Mouse (Mus musculus): ENCODE measurements around the gene Klhl42. TPM values are rescaled to one million over a fixed set of nuclear protein-coding genes. Genes with fewer than 3 reads are reported as not detected.

The Klhl42 gene
- polyA plus RNA-seq, 1 experiment = 14.3 TPM

DNA sequence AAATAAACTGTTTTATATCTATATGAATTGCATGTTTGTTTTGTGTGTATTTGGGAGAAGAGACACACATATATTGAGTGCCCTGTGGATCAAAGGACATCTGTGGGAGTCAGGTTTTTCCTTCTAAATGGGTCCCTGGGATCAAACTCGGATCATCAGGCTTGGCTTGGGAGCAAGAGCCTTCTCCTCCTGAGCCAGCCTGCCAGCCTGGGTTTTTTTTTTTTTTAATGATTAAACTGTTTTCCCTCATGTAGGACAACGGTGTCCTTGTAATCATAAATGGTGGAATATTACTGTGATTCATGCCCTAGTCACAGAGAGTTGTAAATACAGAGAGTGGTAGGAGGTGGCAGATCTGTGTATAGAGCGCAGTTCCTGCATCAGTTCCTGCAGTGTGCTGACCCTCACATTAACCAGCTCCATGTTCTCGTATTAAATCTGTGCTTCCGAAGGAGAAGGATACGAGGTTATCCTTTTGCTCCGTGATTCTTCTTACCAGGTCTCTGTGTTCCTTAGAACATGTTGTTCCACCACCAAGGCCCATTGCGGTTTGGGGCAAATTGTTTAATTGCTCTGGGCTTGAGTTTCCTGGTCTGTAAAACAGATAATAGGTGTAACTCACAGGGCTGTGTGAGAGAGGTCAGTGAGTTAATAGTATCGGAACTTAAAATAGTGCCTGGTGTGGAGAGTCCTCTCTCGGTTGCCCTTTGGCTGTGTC lies 26.8 kb upstream of the Klhl42 start:
- Histone ChIP-seq H3K4me1 (ENCODE audit: control insufficient read depth, insufficient read depth, insufficient read length) (no peaks in the 10 kb centered on the region), H3K36me3 (ENCODE audit: control insufficient read depth, insufficient read depth, low read length) (peaks cover 20% of the 10 kb centered on the region), H3K27me3 (ENCODE audit: control insufficient read depth, insufficient read depth, low read length) (no peaks in the 10 kb centered on the region), H3K4me3 (ENCODE audit: extremely low read depth, insufficient read depth, insufficient read length) (no peak overlapping the region), H3K27ac (ENCODE audit: insufficient read depth, low read length) (no peak overlapping the region)
- no peak for DNase-seq (ENCODE audit: low read depth in 1 of 2, low spot score in 2 of 2)
- 93% methylated on average over 10 of the region's 10 CpGs for WGBS
- no peak for TF ChIP-seq CTCF (IDR thresholded peaks at IDR 0.05; ENCODE audit: extremely low read depth, insufficient read depth, insufficient read length, insufficient replicate concordance)
- TF ChIP-seq POLR2A (IDR thresholded peaks at IDR 0.05; ENCODE audit: low read depth, low read length) = no peak

DNA sequence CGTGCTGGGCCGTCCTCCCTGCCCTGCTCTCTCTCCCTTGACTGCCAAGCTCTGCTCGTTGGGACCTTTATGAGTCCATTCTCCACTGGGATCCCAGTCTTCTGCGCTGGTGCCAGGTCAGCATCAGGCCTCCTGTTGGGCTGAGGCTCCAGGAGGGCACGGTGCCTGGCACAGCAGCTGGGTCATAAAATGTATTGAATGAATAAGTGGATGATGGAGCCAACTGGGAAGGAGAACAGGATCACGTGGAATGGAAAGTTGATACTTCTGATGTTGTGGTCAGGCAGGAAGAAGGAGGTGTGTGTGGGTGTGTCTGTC lies 26.3 kb upstream of the Klhl42 start:
- 91% methylated on average over 6 of the region's 6 CpGs for WGBS
- Histone ChIP-seq H3K27ac (ENCODE audit: insufficient read depth, low read length) (no peak overlapping the region), H3K36me3 (ENCODE audit: control insufficient read depth, insufficient read depth, low read length) (peaks cover 19% of the 10 kb centered on the region), H3K27me3 (ENCODE audit: control insufficient read depth, insufficient read depth, low read length) (no peaks in the 10 kb centered on the region), H3K4me1 (ENCODE audit: control insufficient read depth, insufficient read depth, insufficient read length) (no peaks in the 10 kb centered on the region), H3K4me3 (ENCODE audit: extremely low read depth, insufficient read depth, insufficient read length) (no peak overlapping the region)
- TF ChIP-seq CTCF (IDR thresholded peaks at IDR 0.05; ENCODE audit: extremely low read depth, insufficient read depth, insufficient read length, insufficient replicate concordance) (no peak), POLR2A (IDR thresholded peaks at IDR 0.05; ENCODE audit: low read depth, low read length) (no peak)
- no peak for DNase-seq (ENCODE audit: low read depth in 1 of 2, low spot score in 2 of 2)

DNA sequence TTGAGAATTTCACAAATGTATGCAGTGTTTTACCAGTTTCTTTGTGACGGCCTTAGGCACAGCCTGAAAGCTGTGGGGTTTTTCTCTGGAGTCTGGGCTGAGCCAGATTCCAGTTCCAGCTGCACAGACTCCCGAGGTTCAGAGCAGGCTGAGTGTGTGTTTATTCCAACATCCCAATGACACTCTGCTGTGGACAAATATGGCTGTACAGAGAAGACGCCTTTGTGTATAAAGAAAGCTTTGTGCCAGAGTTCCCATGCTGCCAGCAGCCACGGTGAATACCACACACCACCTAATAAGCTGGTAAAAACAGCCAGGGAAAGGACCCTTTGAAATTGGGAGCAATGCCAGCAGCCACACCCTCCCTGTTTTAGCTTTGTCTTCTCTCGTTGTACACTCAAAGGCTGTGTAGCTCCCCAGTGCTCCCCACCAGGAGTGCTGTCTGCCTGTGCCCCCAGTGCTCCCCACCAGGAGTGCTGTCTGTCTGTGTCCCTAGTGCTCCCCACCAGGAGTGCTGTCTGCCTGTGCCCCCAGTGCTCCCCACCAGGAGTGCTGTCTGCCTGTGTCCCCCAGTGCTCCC lies 15.3 kb upstream of the Klhl42 start:
- TF ChIP-seq POLR2A (IDR thresholded peaks at IDR 0.05; ENCODE audit: low read depth, low read length) (no peak), CTCF (IDR thresholded peaks at IDR 0.05; ENCODE audit: extremely low read depth, insufficient read depth, insufficient read length, insufficient replicate concordance) (no peak)
- H3K27ac ChIP-seq (ENCODE audit: insufficient read depth, low read length) = no peak overlapping the region
- H3K27me3 ChIP-seq (ENCODE audit: control insufficient read depth, insufficient read depth, low read length) = no peaks in the 10 kb centered on the region
- no peak overlapping the region for H3K4me3 ChIP-seq (ENCODE audit: extremely low read depth, insufficient read depth, insufficient read length)
- peaks cover 2% of the 10 kb centered on the region; the same call in 1 of the 2 replicates for H3K4me1 ChIP-seq (ENCODE audit: control insufficient read depth, insufficient read depth, insufficient read length)
- 84% methylated on average over 5 of the region's 5 CpGs for WGBS
- DNase-seq (ENCODE audit: low read depth in 1 of 2, low spot score in 2 of 2) = no peak
- peaks cover 8% of the 10 kb centered on the region for H3K36me3 ChIP-seq (ENCODE audit: control insufficient read depth, insufficient read depth, low read length)

DNA sequence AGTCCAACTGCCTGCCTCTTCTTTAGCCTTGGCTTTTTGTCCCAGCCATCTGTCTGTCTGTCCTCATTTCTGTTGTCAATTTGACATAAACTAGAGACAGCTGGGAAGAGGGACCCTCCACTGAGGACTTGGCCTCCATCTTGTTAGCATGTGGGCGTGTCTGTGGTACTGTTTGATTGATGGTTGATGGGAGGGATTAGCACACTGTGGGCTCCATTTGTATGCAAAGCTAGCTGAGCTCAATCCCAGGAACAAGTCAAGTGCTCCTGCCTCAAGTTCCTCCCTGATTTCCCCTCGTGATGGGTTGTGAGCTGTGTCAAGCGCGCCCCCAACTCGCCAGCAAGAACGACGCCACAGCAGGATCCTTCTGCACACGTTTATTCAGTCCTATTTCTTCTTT lies 14.3 kb upstream of the Klhl42 start:
- DNase-seq (ENCODE audit: low read depth in 1 of 2, low spot score in 2 of 2) = no peak
- H3K27me3 ChIP-seq (ENCODE audit: control insufficient read depth, insufficient read depth, low read length) = no peaks in the 10 kb centered on the region
- TF ChIP-seq POLR2A (IDR thresholded peaks at IDR 0.05; ENCODE audit: low read depth, low read length) = no peak
- TF ChIP-seq CTCF (IDR thresholded peaks at IDR 0.05; ENCODE audit: extremely low read depth, insufficient read depth, insufficient read length, insufficient replicate concordance) = no peak
- H3K4me1 ChIP-seq (ENCODE audit: control insufficient read depth, insufficient read depth, insufficient read length) = peaks cover 2% of the 10 kb centered on the region; the same call in 1 of the 2 replicates
- no peak overlapping the region for H3K4me3 ChIP-seq (ENCODE audit: extremely low read depth, insufficient read depth, insufficient read length)
- H3K27ac ChIP-seq (ENCODE audit: insufficient read depth, low read length) = no peak overlapping the region
- WGBS = 94% methylated on average over 8 of the region's 8 CpGs
- peaks cover 6% of the 10 kb centered on the region; the same call in 1 of the 2 replicates for H3K36me3 ChIP-seq (ENCODE audit: control insufficient read depth, insufficient read depth, low read length)

DNA sequence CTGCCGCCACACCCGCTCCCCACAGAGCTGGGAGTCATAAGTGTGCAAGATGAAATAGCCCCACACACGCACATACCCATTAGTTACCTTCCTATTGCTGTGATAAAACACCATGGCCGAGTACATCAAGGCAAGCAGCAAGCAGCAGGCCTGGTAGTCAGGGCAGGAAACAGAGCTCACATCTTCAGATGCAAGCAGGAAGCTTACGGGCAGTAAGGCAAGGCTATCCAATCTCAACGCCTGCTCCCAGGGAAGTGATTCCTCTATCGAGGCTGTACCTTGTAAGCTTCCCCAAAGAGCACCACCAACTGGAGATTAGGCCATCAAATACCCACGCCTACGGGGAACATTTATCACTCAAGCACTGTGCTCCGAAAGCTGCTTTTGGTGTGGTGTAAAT lies 11.3 kb upstream of the Klhl42 start:
- no peaks in the 10 kb centered on the region for H3K27me3 ChIP-seq (ENCODE audit: control insufficient read depth, insufficient read depth, low read length)
- no peak overlapping the region for H3K27ac ChIP-seq (ENCODE audit: insufficient read depth, low read length)
- no peak for DNase-seq (ENCODE audit: low read depth in 1 of 2, low spot score in 2 of 2)
- no peak overlapping the region for H3K4me3 ChIP-seq (ENCODE audit: extremely low read depth, insufficient read depth, insufficient read length)
- H3K36me3 ChIP-seq (ENCODE audit: control insufficient read depth, insufficient read depth, low read length) = no peaks in the 10 kb centered on the region
- 91% methylated on average over 10 of the region's 10 CpGs for WGBS
- H3K4me1 ChIP-seq (ENCODE audit: control insufficient read depth, insufficient read depth, insufficient read length) = no peaks in the 10 kb centered on the region
- TF ChIP-seq CTCF (IDR thresholded peaks at IDR 0.05; ENCODE audit: extremely low read depth, insufficient read depth, insufficient read length, insufficient replicate concordance) (no peak), POLR2A (IDR thresholded peaks at IDR 0.05; ENCODE audit: low read depth, low read length) (no peak)

DNA sequence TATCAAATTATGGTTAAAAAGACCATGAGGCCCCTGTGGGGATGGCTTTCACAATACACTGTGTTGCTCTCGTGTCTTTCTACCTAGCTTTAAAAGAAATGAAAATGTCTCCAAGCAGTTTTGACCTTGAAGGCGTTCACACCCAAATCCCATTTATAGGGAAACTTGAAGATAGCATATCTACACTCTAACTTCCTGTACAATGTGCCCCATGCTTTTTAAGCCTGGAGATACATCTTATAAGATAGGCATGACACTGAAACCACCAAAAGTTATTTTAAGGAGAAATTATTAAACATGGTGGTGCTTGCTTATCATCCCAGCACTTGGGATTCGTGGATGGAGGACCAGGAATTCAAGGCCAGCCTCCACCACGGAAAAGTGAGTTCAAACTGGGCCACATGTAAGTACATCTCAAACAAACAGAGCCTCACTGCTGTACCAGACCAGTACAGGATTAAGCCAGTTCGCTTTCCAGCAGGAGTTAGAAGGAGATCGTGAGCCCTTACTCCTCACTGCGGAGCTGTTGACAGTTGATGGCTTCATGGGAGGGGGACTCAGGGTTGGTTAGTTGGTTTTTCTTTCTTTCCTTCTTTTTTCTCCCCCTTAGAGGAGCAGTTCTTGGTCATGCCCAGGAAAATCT lies 5.7 kb upstream of the Klhl42 start:
- H3K4me3 ChIP-seq (ENCODE audit: extremely low read depth, insufficient read depth, insufficient read length) = no peak overlapping the region
- no peaks in the 10 kb centered on the region for H3K36me3 ChIP-seq (ENCODE audit: control insufficient read depth, insufficient read depth, low read length)
- no peak for TF ChIP-seq CTCF (IDR thresholded peaks at IDR 0.05; ENCODE audit: extremely low read depth, insufficient read depth, insufficient read length, insufficient replicate concordance)
- TF ChIP-seq POLR2A (IDR thresholded peaks at IDR 0.05; ENCODE audit: low read depth, low read length) = no peak
- H3K27me3 ChIP-seq (ENCODE audit: control insufficient read depth, insufficient read depth, low read length) = no peaks in the 10 kb centered on the region
- no peak overlapping the region for H3K27ac ChIP-seq (ENCODE audit: insufficient read depth, low read length)
- no peak for DNase-seq (ENCODE audit: low read depth in 1 of 2, low spot score in 2 of 2)
- H3K4me1 ChIP-seq (ENCODE audit: control insufficient read depth, insufficient read depth, insufficient read length) = peaks cover 1% of the 10 kb centered on the region; the same call in 1 of the 2 replicates
- 85% methylated on average over 7 of the region's 7 CpGs for WGBS
